Mouse (Mus musculus) small intestine, adult 2 months (tissue): ENCODE measurements at regions not wholly inside any gene's neighbourhood (a gene's known extent, or its start where the extent isn't known, plus 50 kb on each side); places are given as distances from the start of the nearest gene placed in this dataset.

ENCODE experiments used
- CTCF ChIP-seq: fragments of 200-500 bp; IDR thresholded peaks from 2 replicates; pipeline ENCODE4 v1.5.1; 2012; ENCODE audit warnings: low read depth, mild to moderate bottlenecking, control low read depth, inconsistent platforms, low read length, moderate library complexity, mixed read lengths; ENCODE audit not compliant: insufficient replicate concordance, insufficient read length; ENCODE audit errors: extremely low read depth
- POLR2A ChIP-seq: fragments of 200-500 bp; IDR thresholded peaks from 2 replicates; pipeline ENCODE4 v1.6.1; 2012; ENCODE audit warnings: low read depth, mild to moderate bottlenecking, control low read depth, inconsistent platforms, low read length, moderate library complexity

DNA sequence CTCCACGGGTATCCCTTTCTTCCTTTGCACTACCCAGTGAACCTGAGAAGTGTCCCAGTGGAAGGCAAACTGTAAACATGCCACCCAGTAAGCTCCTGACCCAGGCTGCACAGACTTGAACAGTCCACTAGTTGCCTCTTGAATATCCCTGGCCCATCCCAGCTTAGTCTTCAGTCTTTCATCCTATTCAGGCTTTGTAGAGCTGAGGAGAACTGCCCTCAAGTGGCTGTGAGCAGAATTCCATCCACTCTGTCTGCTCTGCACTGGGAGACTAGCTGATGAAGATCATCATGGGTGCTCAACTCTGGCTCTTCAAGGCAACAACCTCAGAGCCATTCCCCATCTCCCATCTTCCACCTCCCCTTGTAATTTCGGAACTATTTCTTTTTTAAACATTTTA is 249.1 kb downstream of the Lmx1a start:
- TF ChIP-seq POLR2A (no peak), CTCF (no peak)
